Mouse (Mus musculus) retina, embryonic 14.5 days (tissue): Measurements from ENCODE around the gene Klk1b16.
"Not testable (repeated sequence)": the region's sequence is repeated elsewhere in the genome, so short reads cannot be mapped to it uniquely, and the experiment has no call there.

Experiments used
- DNase-seq: peaks from one replicate; pipeline ENCODE4 v3.0.0-alpha.2; 2015; ENCODE audit warnings: low spot score

The Klk1b16 gene

GRCm38 (mm10) chr7:44136467-44136866 lies at the start of gene Klk1b16:
Klk1b16 (plus strand) TSS chr7:44136767.
- DNase-seq, result no peak

- DNase-seq, result no peak
Measured at GRCm38 (mm10) chr7:44096111-44096510, 40.5 kb upstream of the Klk1b16 start.

GRCm38 (mm10) chr7:44102028-44102427 lies 34.5 kb upstream of the Klk1b16 start, which contains the start of gene Klk1b21:
Klk1b21 (plus strand) TSS chr7:44102328.
- DNase-seq, result not testable (repeated sequence)

GRCm38 (mm10) chr7:44112373-44112772 lies 24.2 kb upstream of the Klk1b16 start, which contains the start of gene Klk1b22:
Klk1b22 (plus strand) TSS chr7:44112673.
- DNase-seq, result no peak

GRCm38 (mm10) chr7:44123445-44123844 lies 13.1 kb upstream of the Klk1b16 start:
- no peak for DNase-seq

- DNase-seq, result no peak
Measured at GRCm38 (mm10) chr7:44179299-44180045, 42.9 kb downstream of the Klk1b16 start.

GRCm38 (mm10) chr7:44186516-44186915 lies 49.9 kb downstream of the Klk1b16 start:
- not testable (repeated sequence) for DNase-seq

GRCm38 (mm10) chr7:44187936-44188335 lies 51.4 kb downstream of the Klk1b16 start, which contains the start of gene Klk1b24:
Klk1b24 (plus strand) TSS chr7:44188236.
- DNase-seq, result not testable (repeated sequence)
